Mouse (Mus musculus) E14TG2a.4 (cell line): ENCODE data around the gene Dmd.
A peak's percentile ranks its signal among the peaks of the same experiment; 100 is the strongest.

Source experiments
- H3K27me3 ChIP-seq: 2 replicates; pipeline ENCODE4 v1.6.1; 2014; ENCODE audit warnings: low read length, control low read depth; ENCODE audit not compliant: insufficient read depth
- H3K36me3 ChIP-seq: 2 replicates; pipeline ENCODE4 v1.6.1; 2014; ENCODE audit warnings: low read length, control low read depth; ENCODE audit not compliant: insufficient read depth
- H3K4me1 ChIP-seq: replicated peaks from 2 replicates; pipeline ENCODE4 v1.6.1; 2014; ENCODE audit warnings: low read depth, low read length, control low read depth
- H3K4me3 ChIP-seq: replicated peaks from 2 replicates; pipeline ENCODE4 v1.5.1; 2014; ENCODE audit warnings: mild to moderate bottlenecking, low read length
- H3K9me3 ChIP-seq: 2 replicates; pipeline ENCODE4 v1.6.1; 2014; ENCODE audit warnings: low read length, control low read depth
- CTCF ChIP-seq: conservative IDR thresholded peaks from 2 replicates; pipeline ENCODE4 v1.5.1; 2014; ENCODE audit warnings: low read length
- NANOG ChIP-seq: IDR thresholded peaks from 2 replicates; pipeline ENCODE4 v1.6.1; 2014; ENCODE audit warnings: borderline replicate concordance, low read length, mixed read lengths
- POU5F1 ChIP-seq: IDR thresholded peaks from 2 replicates; pipeline ENCODE4 v1.6.1; 2014; ENCODE audit warnings: low read length, borderline replicate concordance

Gene Dmd

DNA sequence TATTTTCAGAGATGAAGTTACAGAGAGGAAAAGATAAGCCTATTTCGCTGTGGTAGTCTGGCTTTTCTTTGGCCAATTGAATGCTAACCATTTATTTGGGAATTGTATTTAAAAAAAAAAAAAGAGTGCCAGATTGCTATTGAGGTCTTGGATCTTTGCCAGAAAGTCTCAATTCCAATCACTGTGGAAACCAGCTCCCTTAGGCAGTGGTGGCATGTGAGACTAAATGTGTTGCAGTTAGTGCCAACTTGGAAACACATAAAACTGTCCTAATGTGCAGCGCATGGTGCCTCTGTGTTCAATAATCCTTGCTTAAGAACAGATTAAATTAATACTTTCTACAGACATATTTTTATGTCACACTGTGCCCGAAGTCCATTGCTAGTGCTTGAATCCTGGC is 2250.7 kb downstream of the Dmd start:
- no peak overlapping the region for H3K4me3 ChIP-seq
- no peaks in the 10 kb centered on the region for H3K27me3 ChIP-seq
- no peaks in the 10 kb centered on the region for H3K4me1 ChIP-seq
- H3K36me3 ChIP-seq, result no peaks in the 10 kb centered on the region
- no peaks in the 10 kb centered on the region for H3K9me3 ChIP-seq
- TF ChIP-seq CTCF (no peak), POU5F1 (no peak), NANOG (no peak)

DNA sequence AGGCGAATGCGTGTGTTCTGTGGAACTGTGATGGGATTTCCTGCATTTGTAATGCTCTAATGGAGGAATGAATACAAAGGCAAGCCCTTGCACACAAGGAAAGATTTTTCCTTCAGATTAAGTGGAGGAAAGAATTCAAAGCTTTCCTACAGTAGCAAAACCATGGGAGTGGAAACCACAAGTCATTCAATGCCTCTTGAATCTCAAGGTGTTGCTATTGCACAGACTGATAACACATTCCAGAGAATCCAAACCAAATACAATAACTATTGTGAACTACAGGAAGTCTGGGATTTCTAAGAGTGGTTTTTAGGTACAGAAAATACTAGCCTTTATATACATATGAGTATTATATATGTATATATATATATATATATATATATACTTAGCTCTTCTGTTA is 2258.3 kb downstream of the Dmd start:
- Histone ChIP-seq H3K27me3 (no peaks in the 10 kb centered on the region), H3K4me1 (no peaks in the 10 kb centered on the region), H3K4me3 (no peak overlapping the region), H3K9me3 (no peaks in the 10 kb centered on the region), H3K36me3 (no peaks in the 10 kb centered on the region)
- TF ChIP-seq NANOG (no peak), POU5F1 (no peak), CTCF (no peak)

DNA sequence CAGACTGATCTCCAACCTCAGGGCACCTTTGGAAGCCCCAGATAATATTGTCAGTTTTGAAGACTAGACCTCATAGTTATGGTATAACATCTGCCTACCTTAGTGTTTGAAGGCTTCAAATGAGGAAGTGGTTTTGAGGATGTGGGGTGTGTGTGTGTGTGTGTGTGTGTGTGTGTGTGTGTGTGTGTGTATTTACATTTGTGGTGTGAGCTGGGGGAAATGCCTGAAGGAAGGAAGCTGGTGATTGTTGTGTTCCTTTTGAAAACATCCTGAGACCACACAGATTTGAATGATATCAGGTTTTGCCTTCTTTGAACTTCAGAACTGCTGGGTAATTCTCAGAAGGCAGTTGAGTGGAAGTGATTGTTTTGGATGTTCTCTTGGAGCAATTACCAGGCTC is 2278.2 kb downstream of the Dmd start:
- H3K27me3 ChIP-seq, result no peaks in the 10 kb centered on the region
- no peaks in the 10 kb centered on the region for H3K4me1 ChIP-seq
- H3K4me3 ChIP-seq, result no peak overlapping the region
- peaks cover 4% of the 10 kb centered on the region for H3K9me3 ChIP-seq
- TF ChIP-seq NANOG (no peak), CTCF (no peak), POU5F1 (no peak)
- H3K36me3 ChIP-seq, result no peaks in the 10 kb centered on the region

DNA sequence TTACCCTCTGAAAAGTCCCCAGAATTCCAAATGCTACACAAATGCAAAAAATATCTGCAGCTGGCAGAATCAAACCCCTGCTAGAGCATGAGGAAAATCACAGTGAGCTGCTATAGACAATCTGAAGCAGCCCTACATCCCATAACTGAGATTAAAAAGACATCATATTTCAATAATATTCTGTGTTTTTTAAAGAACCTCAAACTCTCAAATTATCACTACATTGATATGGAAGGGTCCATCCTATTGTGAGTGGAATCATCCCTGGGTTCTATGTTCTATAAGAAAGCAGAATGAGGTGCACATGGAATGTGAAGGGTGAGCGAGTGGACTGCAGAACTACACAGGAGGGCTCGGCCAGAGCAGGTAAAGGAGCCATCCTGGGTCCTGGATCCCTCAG is 2300.7 kb downstream of the Dmd start, which contains the start of gene Fthl17a:
Gene Fthl17a (plus strand): TSS at position 301 of the 400 bp plus-strand sequence.
- H3K4me3 ChIP-seq, result peak within 1 kb of the TSS; percentile 32; the same call in 1 of the 2 replicates
- no peaks in the 10 kb centered on the region for H3K36me3 ChIP-seq
- no peaks in the 10 kb centered on the region for H3K27me3 ChIP-seq
- TF ChIP-seq NANOG (no peak), POU5F1 (no peak), CTCF (no peak)
- no peaks in the 10 kb centered on the region for H3K4me1 ChIP-seq
- no peaks in the 10 kb centered on the region for H3K9me3 ChIP-seq
